Comparison of ENCODE assay signal across 13 mouse cellular contexts in the genomic region with DNA sequence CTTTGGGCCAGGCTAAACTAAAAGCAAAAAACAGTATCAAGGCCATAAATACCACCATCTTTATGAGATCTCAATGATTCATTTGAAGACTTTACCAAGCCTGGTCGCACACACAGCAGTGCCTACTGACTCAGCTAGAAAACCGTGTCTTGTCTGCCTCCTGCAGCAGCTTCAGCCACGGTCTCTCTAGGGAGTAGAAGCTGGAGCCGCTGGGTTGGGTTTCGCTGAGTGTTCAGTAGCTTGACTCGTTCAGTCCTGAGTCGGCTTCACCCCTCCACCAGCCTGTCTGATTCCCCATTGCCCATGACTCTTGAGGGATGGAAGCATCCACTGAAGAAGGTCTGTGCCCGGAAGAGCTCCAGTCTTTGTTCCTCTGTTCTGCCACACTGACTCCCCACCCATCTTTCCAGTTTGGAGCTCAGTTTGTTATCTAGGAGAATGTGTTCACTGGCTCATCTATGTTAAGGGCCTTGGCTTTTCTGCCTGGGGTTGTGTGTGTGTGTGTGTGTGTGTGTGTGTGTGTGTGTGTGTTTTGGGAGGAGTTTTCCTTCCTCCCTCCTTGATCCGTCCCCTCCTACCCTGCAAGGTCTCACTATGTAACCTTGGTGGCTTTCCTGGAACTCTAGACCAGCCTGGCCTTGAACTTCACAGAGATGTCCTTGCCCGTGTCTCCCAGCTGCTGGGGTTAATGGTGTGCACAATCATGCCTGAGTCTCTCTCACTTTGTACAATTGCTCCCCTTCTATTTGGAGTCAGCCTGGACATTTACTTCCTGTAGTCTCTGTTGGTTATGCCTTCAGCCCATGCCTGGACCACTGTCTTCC. TPM values are rescaled to one million over a fixed set of nuclear protein-coding genes. Genes with fewer than 3 reads are reported as not detected.
DNase-seq lines count a peak whose midpoint lies in the region; ATAC-seq lines count a peak whose summit lies in the region.
"Had no signal": no experiment of that assay in that cellular context is flagged by ENCODE, and none has a peak within 500 bp of the region (broad histone marks: within the 10 kb centered on the region; RNA-seq: fewer than 3 reads in every experiment).

No protein-coding gene starts in this region.

- no peak overlapping the region for H3K4me3 ChIP-seq in kidney, embryonic 15.5 days (replicated peaks)
- H3K4me3 ChIP-seq in macrophage (ENCODE audit: inconsistent target): no peak overlapping the region
- H3K4me3 ChIP-seq: layer of hippocampus, adult 2 months; midbrain, embryonic 12.5 days had no signal

- no peaks in the 10 kb centered on the region for H3K27me3 ChIP-seq in kidney, embryonic 15.5 days
- H3K27me3 ChIP-seq: midbrain, embryonic 12.5 days had no signal

- no peaks in the 10 kb centered on the region for H3K36me3 ChIP-seq in kidney, embryonic 15.5 days
- H3K36me3 ChIP-seq in macrophage (ENCODE audit: inconsistent target): no peaks in the 10 kb centered on the region
- H3K36me3 ChIP-seq: midbrain, embryonic 12.5 days had no signal

- peaks cover 45% of the 10 kb centered on the region for H3K4me1 ChIP-seq in kidney, embryonic 15.5 days

- no peak overlapping the region for H3K4me2 ChIP-seq in kidney, embryonic 15.5 days
- H3K4me2 ChIP-seq: midbrain, embryonic 12.5 days had no signal

- H3K9ac ChIP-seq in kidney, embryonic 15.5 days: no peak overlapping the region
- H3K9ac ChIP-seq: forebrain, postnatal 0 days; midbrain, embryonic 12.5 days had no signal

- no peaks in the 10 kb centered on the region for H3K9me3 ChIP-seq in kidney, embryonic 15.5 days (replicated peaks)
- H3K9me3 ChIP-seq: midbrain, embryonic 12.5 days had no signal

- peak; percentile 17; the same call in 1 of the 2 replicates for ATAC-seq in kidney, embryonic 15.5 days (replicated peaks; ENCODE audit: low FRiP score)
- ATAC-seq in megakaryocyte progenitor cell, adult 5-6 weeks (replicated peaks; ENCODE audit: poor library complexity): no peak; the same call in 1 of the 2 replicates
- ATAC-seq: forebrain, postnatal 0 days had no signal

- 0 out of 2 replicates have a peak overlapping the region, but pooled peaks have one; percentile 10 for H3K27ac ChIP-seq in kidney, embryonic 15.5 days
- H3K27ac ChIP-seq in macrophage: peak overlapping the region; percentile 46
- H3K27ac ChIP-seq: layer of hippocampus, adult 2 months; midbrain, embryonic 12.5 days had no signal

- 41% methylated on average over 10 of the region's 10 CpGs for WGBS in kidney, embryonic 15.5 days
- 91% methylated on average over 10 of the region's 10 CpGs for WGBS in macrophage (ENCODE audit: missing documents)

- H3K79me2 ChIP-seq in macrophage (ENCODE audit: inconsistent target): peaks cover 97% of the 10 kb centered on the region

- no peak for DNase-seq in kidney, adult 8-10 months
- DNase-seq in A20 (ENCODE audit: low read depth, low spot score): peak; percentile 30
- DNase-seq in adrenal gland, postnatal 14 days: peak; percentile 67
- DNase-seq in layer of hippocampus, adult 9-10 months (ENCODE audit: low spot score): no peak
- no peak for DNase-seq in layer of hippocampus, postnatal 36 days
- DNase-seq: embryo, embryonic 11 days; forebrain, postnatal 0 days; thymus, postnatal 36 days had no signal

RNA-seq across cellular contexts. Expression of gene Elovl5, which starts 13.1 kb away (rescaled TPM):
- polyA plus RNA-seq in kidney, embryonic 15.5 days (2015; fragmentation: Nextera tagmentation; extraction: Ambion mirVana): 88.5 and 93.2 TPM in 2 replicates
- total RNA-seq in adrenal gland, postnatal 14 days (2021): 285 and 347 TPM in 2 replicates
- total RNA-seq in macrophage (2018; cell fraction: chromatin; rRNA removed): 10 to 100 TPM in 20 of 26 experiments, 1 to 10 TPM in 6; 3.0 to 49.2 (median 12.9) TPM
- 10 to 100 TPM; 45.7 to 71.4 (median 58.8) TPM for total RNA-seq in macrophage (2018; cell fraction: cytosol; rRNA removed)
- total RNA-seq in macrophage (2018; cell fraction: nucleus; rRNA removed): 10 to 100 TPM; 11.3 to 81.3 (median 49.1) TPM
- 48.8 to 74.3 TPM (median 57.9 TPM) in 3 replicates for polyA plus RNA-seq in macrophage (2018)
- 97.0 and 107 TPM in 2 replicates for total RNA-seq in megakaryocyte progenitor cell, adult 5-6 weeks (2015)
- total RNA-seq in megakaryocyte progenitor cell, adult 5-6 weeks (2017): 104 and 107 TPM in 2 replicates
- 10 to 100 TPM; 69.6 to 74.8 TPM for total RNA-seq in layer of hippocampus, postnatal 36 days (2021)

Comparison
In these comparisons a context has a peak if more than half of its experiments do, and no peak if none do; other contexts are left out.
1. DNase-seq: peak in A20 (single experiment) and adrenal gland, postnatal 14 days (single experiment); none in kidney, adult 8-10 months (0 of 2), layer of hippocampus, adult 9-10 months (single experiment) and layer of hippocampus, postnatal 36 days (0 of 2).